Mouse (Mus musculus) urinary bladder, postnatal 14 days (tissue): ENCODE data around the gene Agr2.

ENCODE experiments used
- DNase-seq: peaks from one replicate; pipeline ENCODE4 v3.0.0; 2021; ENCODE audit warnings: low spot score

Agr2 gene

GRCm38 (mm10) chr12:35992711-35993110 lies at the start of gene Agr2:
Gene Agr2 (plus strand): TSS chr12:35992907.
- no peak for DNase-seq

GRCm38 (mm10) chr12:35951757-35952156 lies 41.0 kb upstream of the Agr2 start:
- no peak for DNase-seq

GRCm38 (mm10) chr12:35957235-35957634 lies 35.5 kb upstream of the Agr2 start:
- no peak for DNase-seq

- DNase-seq = peak; percentile 12
Observed at GRCm38 (mm10) chr12:35966098-35966767, 26.5 kb upstream of the Agr2 start.

- DNase-seq = peak; percentile 9
Observed at GRCm38 (mm10) chr12:35966768-35967141, 26.0 kb upstream of the Agr2 start.

- DNase-seq = no peak
Observed at GRCm38 (mm10) chr12:35975898-35976297, 16.8 kb upstream of the Agr2 start.

GRCm38 (mm10) chr12:35977633-35978246 lies 15.0 kb upstream of the Agr2 start:
- no peak for DNase-seq

- DNase-seq = no peak
Observed at GRCm38 (mm10) chr12:35979625-35980024, 13.1 kb upstream of the Agr2 start.

- no peak for DNase-seq
Observed at GRCm38 (mm10) chr12:35981732-35982360, 10.9 kb upstream of the Agr2 start.

- DNase-seq = no peak
Observed at GRCm38 (mm10) chr12:35983472-35983871, 9.2 kb upstream of the Agr2 start.

GRCm38 (mm10) chr12:35984743-35985142 lies 8.0 kb upstream of the Agr2 start:
- no peak for DNase-seq

- no peak for DNase-seq
Observed at GRCm38 (mm10) chr12:35993583-35993982, 876 bp downstream of the Agr2 start.

GRCm38 (mm10) chr12:35994098-35994497 lies 1.4 kb downstream of the Agr2 start:
- DNase-seq = no peak

- peak; percentile 15 for DNase-seq
Observed at GRCm38 (mm10) chr12:35995799-35996198, 3.1 kb downstream of the Agr2 start.

GRCm38 (mm10) chr12:36004714-36005113 lies 12.0 kb downstream of the Agr2 start:
- DNase-seq = no peak

- no peak for DNase-seq
Observed at GRCm38 (mm10) chr12:36007581-36007980, 14.9 kb downstream of the Agr2 start.

GRCm38 (mm10) chr12:36008364-36009047 lies 15.8 kb downstream of the Agr2 start:
- DNase-seq = peak; percentile 50

- DNase-seq = no peak
Observed at GRCm38 (mm10) chr12:36013216-36013910, 20.7 kb downstream of the Agr2 start.

- DNase-seq = no peak
Observed at GRCm38 (mm10) chr12:36017791-36018190, 25.1 kb downstream of the Agr2 start.

GRCm38 (mm10) chr12:36019572-36019971 lies 26.9 kb downstream of the Agr2 start:
- DNase-seq = no peak

GRCm38 (mm10) chr12:36020081-36020480 lies 27.4 kb downstream of the Agr2 start:
- DNase-seq = no peak

GRCm38 (mm10) chr12:36020710-36021109 lies 28.0 kb downstream of the Agr2 start:
- DNase-seq = no peak
